Mouse (Mus musculus) retina, adult 2 months (tissue): ENCODE data around the gene Gm4567.
"Not testable (repeated sequence)": the region's sequence is repeated elsewhere in the genome, so short reads cannot be mapped to it uniquely, and the experiment has no call there.

Experiments
- DNase-seq: peaks from one replicate; pipeline ENCODE4 v3.0.0-alpha.2; 2012; ENCODE audit warnings: low read depth, low spot score

Gm4567 gene

GRCm38 (mm10) chr7:22719610-22720009, at the start of gene Gm4567:
Gene Gm4567 (minus strand): TSS chr7:22719710.
- not testable (repeated sequence) for DNase-seq

- not testable (repeated sequence) for DNase-seq
These were observed 41.9 kb upstream of the Gm4567 start, which contains the start of gene Vmn1r157 for GRCm38 (mm10) chr7:22761397-22761796. Gene Vmn1r157 (plus strand): TSS chr7:22761697.

- not testable (repeated sequence) for DNase-seq
These were observed 27.3 kb downstream of the Gm4567 start, which contains the start of gene Gm8693 for GRCm38 (mm10) chr7:22692217-22692616. Gene Gm8693 (minus strand): TSS chr7:22692317.
